Mouse (Mus musculus) stomach, postnatal 0 days (tissue): ENCODE measurements at regions not wholly inside any gene's neighbourhood (a gene's known extent, or its start where the extent isn't known, plus 50 kb on each side); places are given as distances from the start of the nearest gene placed in this dataset.

Experiments
- CTCF ChIP-seq: IDR thresholded peaks from 2 replicates; pipeline ENCODE4 v1.5.1; 2016; ENCODE audit warnings: antibody characterized with exemption, low read depth, mild to moderate bottlenecking, moderate library complexity
- EP300 ChIP-seq: optimal IDR thresholded peaks from 2 replicates; pipeline ENCODE3; 2016; ENCODE audit warnings: antibody characterized with exemption

- TF ChIP-seq CTCF (no peak), EP300 (no peak)
Measured at GRCm38 (mm10) chr5:75454961-75455541, 119.7 kb upstream of the Kit start.
